Mouse (Mus musculus): ENCODE data around the gene Zfr. TPM values are rescaled to one million over a fixed set of nuclear protein-coding genes. Genes with fewer than 3 reads are reported as not detected.
A peak's percentile ranks its signal among the peaks of the same experiment; 100 is the strongest.
"Not testable (repeated sequence)": the region's sequence is repeated elsewhere in the genome, so short reads cannot be mapped to it uniquely, and the experiment has no call there.

Zfr gene
- polyA plus RNA-seq, 1 experiment from 2014 or later, result 138 TPM

- Histone ChIP-seq H3K27me3 (replicated peaks; ENCODE audit: control insufficient read depth, insufficient read depth, low read length) (no peaks in the 10 kb centered on the region), H3K4me1 (ENCODE audit: control insufficient read depth, insufficient read depth, low read length) (no peaks in the 10 kb centered on the region), H3K27ac (replicated peaks; ENCODE audit: low read depth, low read length) (no peak overlapping the region), H3K36me3 (ENCODE audit: control insufficient read depth, insufficient read depth, low read length) (peaks cover 35% of the 10 kb centered on the region), H3K4me3 (ENCODE audit: low read depth, low read length) (no peak overlapping the region), H3K4me2 (ENCODE audit: low read depth, low read length) (no peak overlapping the region), H3K9me3 (ENCODE audit: control insufficient read depth, low read length) (no peaks in the 10 kb centered on the region), H3K9ac (ENCODE audit: low read depth, low read length) (no peak overlapping the region)
- WGBS, result 83% methylated on average over 6 of the region's 6 CpGs
- DNase-seq (ENCODE audit: low spot score) (peak; percentile 61), ATAC-seq (ENCODE audit: low read depth) (peak; percentile 71; the same call in 1 of the 2 replicates)
Measured at GRCm38 (mm10) chr15:12136371-12136770, 18.7 kb downstream of the Zfr start.

GRCm38 (mm10) chr15:12140985-12141729 lies 23.5 kb downstream of the Zfr start:
- WGBS, result 91% methylated on average over 8 of the region's 8 CpGs
- ATAC-seq (ENCODE audit: low read depth), result no peak

GRCm38 (mm10) chr15:12147423-12147822 lies 29.8 kb downstream of the Zfr start:
- ATAC-seq (ENCODE audit: low read depth) (no peak), DNase-seq (ENCODE audit: low spot score) (no peak)
- no peak overlapping the region for H3K4me3 ChIP-seq (ENCODE audit: low read depth, low read length)
- H3K27ac ChIP-seq (replicated peaks; ENCODE audit: low read depth, low read length), result no peak overlapping the region
- no peaks in the 10 kb centered on the region for H3K4me1 ChIP-seq (ENCODE audit: control insufficient read depth, insufficient read depth, low read length)
- H3K9me3 ChIP-seq (ENCODE audit: control insufficient read depth, low read length), result no peaks in the 10 kb centered on the region
- WGBS, result 95% methylated on average over 2 of the region's 2 CpGs
- H3K27me3 ChIP-seq (replicated peaks; ENCODE audit: control insufficient read depth, insufficient read depth, low read length), result no peaks in the 10 kb centered on the region
- H3K36me3 ChIP-seq (ENCODE audit: control insufficient read depth, insufficient read depth, low read length), result peaks cover 69% of the 10 kb centered on the region
- H3K4me2 ChIP-seq (ENCODE audit: low read depth, low read length), result no peak overlapping the region
- no peak overlapping the region for H3K9ac ChIP-seq (ENCODE audit: low read depth, low read length)

More at GRCm38 (mm10) chr15:12140985-12141729, 23.5 kb downstream of the Zfr start:
- H3K9me3 ChIP-seq (ENCODE audit: control insufficient read depth, low read length), result no peaks in the 10 kb centered on the region
- DNase-seq (ENCODE audit: low spot score), result no peak
- no peaks in the 10 kb centered on the region for H3K4me1 ChIP-seq (ENCODE audit: control insufficient read depth, insufficient read depth, low read length)
- no peak overlapping the region for H3K9ac ChIP-seq (ENCODE audit: low read depth, low read length)
- H3K27ac ChIP-seq (replicated peaks; ENCODE audit: low read depth, low read length), result no peak overlapping the region
- no peak overlapping the region for H3K4me3 ChIP-seq (ENCODE audit: low read depth, low read length)
- H3K27me3 ChIP-seq (replicated peaks; ENCODE audit: control insufficient read depth, insufficient read depth, low read length), result no peaks in the 10 kb centered on the region
- H3K4me2 ChIP-seq (ENCODE audit: low read depth, low read length), result no peak overlapping the region
- peaks cover 53% of the 10 kb centered on the region for H3K36me3 ChIP-seq (ENCODE audit: control insufficient read depth, insufficient read depth, low read length)

GRCm38 (mm10) chr15:12149501-12149900 lies 31.9 kb downstream of the Zfr start:
- Histone ChIP-seq H3K36me3 (ENCODE audit: control insufficient read depth, insufficient read depth, low read length) (peaks cover 80% of the 10 kb centered on the region), H3K9ac (ENCODE audit: low read depth, low read length) (no peak overlapping the region), H3K27ac (replicated peaks; ENCODE audit: low read depth, low read length) (no peak overlapping the region), H3K4me2 (ENCODE audit: low read depth, low read length) (no peak overlapping the region), H3K27me3 (replicated peaks; ENCODE audit: control insufficient read depth, insufficient read depth, low read length) (no peaks in the 10 kb centered on the region), H3K4me1 (ENCODE audit: control insufficient read depth, insufficient read depth, low read length) (no peaks in the 10 kb centered on the region), H3K4me3 (ENCODE audit: low read depth, low read length) (no peak overlapping the region), H3K9me3 (ENCODE audit: control insufficient read depth, low read length) (no peaks in the 10 kb centered on the region)
- 95% methylated on average over 6 of the region's 6 CpGs for WGBS
- no peak for ATAC-seq (ENCODE audit: low read depth)
- no peak for DNase-seq (ENCODE audit: low spot score)

- no peak overlapping the region for H3K4me2 ChIP-seq (ENCODE audit: low read depth, low read length)
- DNase-seq (ENCODE audit: low spot score) (no peak), ATAC-seq (ENCODE audit: low read depth) (no peak)
- no peaks in the 10 kb centered on the region for H3K27me3 ChIP-seq (replicated peaks; ENCODE audit: control insufficient read depth, insufficient read depth, low read length)
- WGBS, result 89% methylated on average over 3 of the region's 3 CpGs
- peaks cover 90% of the 10 kb centered on the region for H3K36me3 ChIP-seq (ENCODE audit: control insufficient read depth, insufficient read depth, low read length)
- H3K9ac ChIP-seq (ENCODE audit: low read depth, low read length), result no peak overlapping the region
- no peaks in the 10 kb centered on the region for H3K9me3 ChIP-seq (ENCODE audit: control insufficient read depth, low read length)
- H3K4me1 ChIP-seq (ENCODE audit: control insufficient read depth, insufficient read depth, low read length), result no peaks in the 10 kb centered on the region
- H3K27ac ChIP-seq (replicated peaks; ENCODE audit: low read depth, low read length), result no peak overlapping the region
- H3K4me3 ChIP-seq (ENCODE audit: low read depth, low read length), result no peak overlapping the region
Measured at GRCm38 (mm10) chr15:12153747-12154146, 36.1 kb downstream of the Zfr start.

GRCm38 (mm10) chr15:12178126-12178525 lies 60.5 kb downstream of the Zfr start:
- Histone ChIP-seq H3K4me3 (ENCODE audit: low read depth, low read length) (no peak overlapping the region), H3K27me3 (replicated peaks; ENCODE audit: control insufficient read depth, insufficient read depth, low read length) (no peaks in the 10 kb centered on the region), H3K4me2 (ENCODE audit: low read depth, low read length) (no peak overlapping the region), H3K9me3 (ENCODE audit: control insufficient read depth, low read length) (no peaks in the 10 kb centered on the region), H3K9ac (ENCODE audit: low read depth, low read length) (no peak overlapping the region), H3K27ac (replicated peaks; ENCODE audit: low read depth, low read length) (no peak overlapping the region), H3K4me1 (ENCODE audit: control insufficient read depth, insufficient read depth, low read length) (no peaks in the 10 kb centered on the region), H3K36me3 (ENCODE audit: control insufficient read depth, insufficient read depth, low read length) (peaks cover 82% of the 10 kb centered on the region)
- 81% methylated on average over 5 of the region's 5 CpGs for WGBS
- ATAC-seq (ENCODE audit: low read depth) (no peak), DNase-seq (ENCODE audit: low spot score) (no peak)

- not testable (repeated sequence) for H3K4me1 ChIP-seq (ENCODE audit: control insufficient read depth, insufficient read depth, low read length); H3K27me3 ChIP-seq (replicated peaks; ENCODE audit: control insufficient read depth, insufficient read depth, low read length); H3K4me3 ChIP-seq (ENCODE audit: low read depth, low read length); DNase-seq (ENCODE audit: low spot score); ATAC-seq (ENCODE audit: low read depth); H3K4me2 ChIP-seq (ENCODE audit: low read depth, low read length); H3K9ac ChIP-seq (ENCODE audit: low read depth, low read length); H3K9me3 ChIP-seq (ENCODE audit: control insufficient read depth, low read length); H3K27ac ChIP-seq (replicated peaks; ENCODE audit: low read depth, low read length)
- H3K36me3 ChIP-seq (ENCODE audit: control insufficient read depth, insufficient read depth, low read length), result peaks cover 78% of the 10 kb centered on the region
- WGBS, result 93% methylated on average over 12 of the region's 13 CpGs
Measured at GRCm38 (mm10) chr15:12181181-12181805, 63.7 kb downstream of the Zfr start.

GRCm38 (mm10) chr15:12193880-12194816 lies 76.5 kb downstream of the Zfr start:
- DNase-seq (ENCODE audit: low spot score), result peak; percentile 84
- H3K9ac ChIP-seq (ENCODE audit: low read depth, low read length), result peak overlapping the region; percentile 34; the same call in 1 of the 2 replicates

More at GRCm38 (mm10) chr15:12193880-12194816, 76.5 kb downstream of the Zfr start:
- WGBS, result 41% methylated on average over 25 of the region's 25 CpGs
- ATAC-seq (ENCODE audit: low read depth), result peak; percentile 77
- Histone ChIP-seq H3K9me3 (ENCODE audit: control insufficient read depth, low read length) (no peaks in the 10 kb centered on the region), H3K36me3 (ENCODE audit: control insufficient read depth, insufficient read depth, low read length) (peaks cover 11% of the 10 kb centered on the region; the same call in 1 of the 2 replicates), H3K4me3 (ENCODE audit: low read depth, low read length) (peak overlapping the region; percentile 2; the same call in 1 of the 2 replicates), H3K27ac (replicated peaks; ENCODE audit: low read depth, low read length) (peak overlapping the region; percentile 77), H3K4me1 (ENCODE audit: control insufficient read depth, insufficient read depth, low read length) (no peaks in the 10 kb centered on the region), H3K27me3 (replicated peaks; ENCODE audit: control insufficient read depth, insufficient read depth, low read length) (no peaks in the 10 kb centered on the region), H3K4me2 (ENCODE audit: low read depth, low read length) (peak overlapping the region; percentile 20)

Data from embryonic facial prominence, embryonic 14.5 days (tissue).